Mouse (Mus musculus): ENCODE data around the gene Hist1h1e. TPM values are rescaled to one million over a fixed set of nuclear protein-coding genes. Genes with fewer than 3 reads are reported as not detected.

Gene Hist1h1e
- polyA plus RNA-seq, 1 experiment, result 1.2 TPM

DNA sequence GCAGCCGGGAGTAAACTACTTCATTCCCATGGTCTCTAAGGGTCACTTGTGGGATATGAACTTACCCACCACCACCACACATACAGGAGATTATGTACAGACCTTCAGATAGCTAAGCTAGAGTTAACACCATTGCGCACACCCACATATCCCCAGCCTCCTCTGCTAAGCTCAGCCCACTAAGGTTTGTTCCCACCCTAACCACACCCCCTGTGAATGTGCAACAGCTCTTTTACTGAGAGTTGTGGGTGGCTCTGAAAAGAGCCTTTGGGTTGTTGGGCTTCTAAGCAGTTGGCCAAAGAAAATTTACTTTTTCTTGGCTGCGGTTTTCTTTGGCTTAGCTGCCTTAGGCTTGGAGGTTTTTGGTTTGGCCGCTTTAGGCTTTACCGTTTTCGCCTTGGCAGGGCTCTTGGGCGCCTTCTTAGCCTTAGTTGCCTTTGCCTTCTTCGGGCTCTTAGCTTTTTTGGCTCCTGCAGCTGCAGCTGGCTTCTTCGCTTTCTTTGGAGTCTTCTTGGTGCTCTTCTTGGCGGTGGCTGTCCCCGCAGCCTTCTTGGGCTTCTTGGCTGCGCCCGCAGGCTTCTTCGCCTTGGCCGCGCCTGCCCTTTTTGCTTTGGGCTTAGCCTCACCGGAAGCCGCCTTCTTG, 705 bp downstream of the Hist1h1e start:
- Histone ChIP-seq H3K36me3 (ENCODE audit: control insufficient read depth, insufficient read depth) (no peaks in the 10 kb centered on the region), H3K4me3 (ENCODE audit: insufficient read depth, poor library complexity, severe bottlenecking) (peak overlapping the region; percentile 65), H3ac (ENCODE audit: control insufficient read depth, insufficient read length, low read depth) (peak overlapping the region; percentile 79), H3K79me3 (ENCODE audit: low read depth) (no peaks in the 10 kb centered on the region), H3K27me3 (ENCODE audit: control insufficient read depth, insufficient read depth, insufficient read length) (no peaks in the 10 kb centered on the region), H3K79me2 (ENCODE audit: control insufficient read depth, insufficient read depth) (peaks cover 4% of the 10 kb centered on the region)
- peak; percentile 27 for TF ChIP-seq MYOG (IDR thresholded peaks at IDR 0.05; ENCODE audit: control insufficient read depth, extremely low read depth, insufficient read length)
- TF ChIP-seq MYOD1 (IDR thresholded peaks at IDR 0.05; ENCODE audit: control insufficient read depth, insufficient read length, low read depth), result no peak
- TF ChIP-seq USF1 (IDR thresholded peaks at IDR 0.05; ENCODE audit: low read depth), result no peak
- no peak for TF ChIP-seq CEBPB (IDR thresholded peaks at IDR 0.05; ENCODE audit: low read depth)
- TF ChIP-seq CTCF (IDR thresholded peaks at IDR 0.05; ENCODE audit: control insufficient read depth, insufficient read depth, insufficient read length), result no peak
- peak; percentile 9 for TF ChIP-seq MAX (IDR thresholded peaks at IDR 0.05)
- no peak for TF ChIP-seq FOSL1 (IDR thresholded peaks at IDR 0.05; ENCODE audit: insufficient read depth, low read length, poor library complexity, severe bottlenecking)

DNA sequence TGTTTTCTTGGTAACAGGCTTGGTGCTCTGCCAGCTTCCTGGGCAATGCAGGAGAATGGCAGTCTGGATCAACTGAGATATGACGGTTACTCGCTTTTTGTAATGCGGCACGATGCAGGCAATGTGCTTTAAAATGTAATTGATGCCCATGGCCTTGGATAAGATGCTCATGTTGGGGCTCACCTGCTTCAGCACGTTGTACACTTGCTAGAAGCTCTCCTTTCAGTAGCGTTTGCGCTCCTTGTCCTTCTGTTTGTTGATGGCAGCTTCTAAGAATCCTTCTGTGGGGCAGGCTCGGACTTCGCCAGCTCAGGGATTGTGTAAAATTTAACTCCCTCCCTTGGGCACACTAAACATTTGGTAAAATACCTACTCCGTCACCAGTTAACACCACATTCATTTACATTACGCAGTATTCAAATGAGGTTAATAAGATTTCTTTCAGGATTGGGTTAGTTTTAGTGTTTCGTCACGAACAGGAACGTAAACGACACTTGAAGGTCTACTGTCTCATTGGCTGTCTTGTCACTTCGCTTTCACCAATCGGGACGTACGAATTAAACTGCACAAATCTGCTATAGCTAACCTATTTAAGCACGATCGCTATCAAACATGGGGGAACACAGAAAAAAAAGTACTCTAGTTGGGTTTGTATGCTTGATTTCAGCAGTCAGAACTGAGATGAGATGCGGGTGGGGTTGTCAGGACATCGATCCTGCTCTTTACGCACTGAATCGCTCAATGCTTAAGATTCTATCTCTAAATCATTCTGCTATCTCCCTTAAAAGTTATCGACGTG, 1.4 kb downstream of the Hist1h1e start, which contains the start of gene Hist1h2be:
Gene Hist1h2be, minus strand, starts transcription at position 392 of the 799 bp plus-strand sequence.
- Histone ChIP-seq H3K79me2 (ENCODE audit: control insufficient read depth, insufficient read depth) (peaks cover 4% of the 10 kb centered on the region), H3ac (ENCODE audit: control insufficient read depth, insufficient read length, low read depth) (peak within 1 kb of the TSS; percentile 81), H3K27me3 (ENCODE audit: control insufficient read depth, insufficient read depth, insufficient read length) (no peaks in the 10 kb centered on the region), H3K79me3 (ENCODE audit: low read depth) (no peaks in the 10 kb centered on the region), H3K36me3 (ENCODE audit: control insufficient read depth, insufficient read depth) (no peaks in the 10 kb centered on the region), H3K4me3 (ENCODE audit: insufficient read depth, poor library complexity, severe bottlenecking) (peak within 1 kb of the TSS; percentile 65)
- TF ChIP-seq USF1 (IDR thresholded peaks at IDR 0.05; ENCODE audit: low read depth) (no peak), MYOG (IDR thresholded peaks at IDR 0.05; ENCODE audit: control insufficient read depth, extremely low read depth, insufficient read length) (no peak), MAX (IDR thresholded peaks at IDR 0.05) (no peak), FOSL1 (IDR thresholded peaks at IDR 0.05; ENCODE audit: insufficient read depth, low read length, poor library complexity, severe bottlenecking) (no peak), MYOD1 (IDR thresholded peaks at IDR 0.05; ENCODE audit: control insufficient read depth, insufficient read length, low read depth) (no peak), CEBPB (IDR thresholded peaks at IDR 0.05; ENCODE audit: low read depth) (no peak), CTCF (IDR thresholded peaks at IDR 0.05; ENCODE audit: control insufficient read depth, insufficient read depth, insufficient read length) (no peak)

DNA sequence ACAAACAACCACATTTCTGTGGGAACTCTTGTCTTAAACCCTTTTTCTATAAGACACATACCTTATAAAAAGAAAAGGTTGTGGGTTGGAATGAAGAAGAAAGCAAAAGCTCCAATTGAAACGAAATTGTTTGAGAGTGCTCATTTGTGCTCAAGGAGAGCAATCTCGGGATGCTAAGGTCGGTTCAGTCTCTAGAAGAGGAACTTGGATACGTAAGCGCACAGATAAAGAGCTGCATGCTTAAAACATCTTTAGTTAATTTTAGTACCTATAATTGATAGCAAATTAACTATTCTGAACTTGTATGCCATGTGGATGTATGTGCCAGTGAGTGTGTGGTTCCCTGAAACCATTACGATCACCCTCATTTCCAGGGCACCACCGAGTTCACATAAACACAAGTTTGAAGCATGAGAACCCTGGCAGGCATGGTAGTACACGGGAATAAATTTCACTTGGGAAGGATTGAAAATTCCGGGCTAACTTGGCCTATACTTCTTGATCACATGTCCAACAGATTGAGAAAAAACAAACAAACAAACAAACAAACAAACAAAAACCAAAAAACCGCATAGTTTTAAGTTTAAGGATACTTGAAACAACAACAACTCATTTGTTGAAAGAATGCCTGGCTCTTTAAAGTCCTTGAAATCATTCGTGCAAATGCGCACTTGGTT, 2.2 kb downstream of the Hist1h1e start:
- TF ChIP-seq USF1 (IDR thresholded peaks at IDR 0.05; ENCODE audit: low read depth), result no peak
- no peak for TF ChIP-seq MYOG (IDR thresholded peaks at IDR 0.05; ENCODE audit: control insufficient read depth, extremely low read depth, insufficient read length)
- peaks cover 4% of the 10 kb centered on the region for H3K79me2 ChIP-seq (ENCODE audit: control insufficient read depth, insufficient read depth)
- peak overlapping the region; percentile 65 for H3K4me3 ChIP-seq (ENCODE audit: insufficient read depth, poor library complexity, severe bottlenecking)
- no peaks in the 10 kb centered on the region for H3K79me3 ChIP-seq (ENCODE audit: low read depth)
- H3ac ChIP-seq (ENCODE audit: control insufficient read depth, insufficient read length, low read depth), result peak overlapping the region; percentile 81
- H3K36me3 ChIP-seq (ENCODE audit: control insufficient read depth, insufficient read depth), result no peaks in the 10 kb centered on the region
- H3K27me3 ChIP-seq (ENCODE audit: control insufficient read depth, insufficient read depth, insufficient read length), result no peaks in the 10 kb centered on the region

DNA sequence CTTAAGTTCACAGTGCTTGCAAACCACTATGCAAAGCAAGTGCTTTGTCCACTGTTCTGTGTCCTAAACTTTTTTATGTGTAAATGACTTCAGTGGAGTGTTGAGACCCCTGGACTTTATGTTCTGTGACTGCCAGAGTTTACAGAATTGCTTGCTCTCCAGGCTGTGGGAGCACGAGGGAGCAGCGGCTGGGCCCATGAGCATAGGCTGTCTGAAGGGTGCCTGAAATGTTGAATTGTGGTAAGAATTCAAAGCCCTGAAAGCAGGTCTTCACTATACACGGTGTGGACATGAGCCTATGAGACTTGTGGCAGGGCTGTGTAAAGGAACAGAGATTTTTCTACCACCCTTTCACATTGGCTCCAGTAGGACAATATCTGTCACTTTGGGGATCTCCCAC, 10.7 kb downstream of the Hist1h1e start:
- Histone ChIP-seq H3K36me3 (ENCODE audit: control insufficient read depth, insufficient read depth) (no peaks in the 10 kb centered on the region), H3ac (ENCODE audit: control insufficient read depth, insufficient read length, low read depth) (no peak overlapping the region), H3K27me3 (ENCODE audit: control insufficient read depth, insufficient read depth, insufficient read length) (no peaks in the 10 kb centered on the region), H3K79me3 (ENCODE audit: low read depth) (no peaks in the 10 kb centered on the region), H3K4me3 (ENCODE audit: insufficient read depth, poor library complexity, severe bottlenecking) (no peak overlapping the region), H3K79me2 (ENCODE audit: control insufficient read depth, insufficient read depth) (no peaks in the 10 kb centered on the region)
- TF ChIP-seq CTCF (IDR thresholded peaks at IDR 0.05; ENCODE audit: control insufficient read depth, insufficient read depth, insufficient read length), result no peak
- TF ChIP-seq CEBPB (IDR thresholded peaks at IDR 0.05; ENCODE audit: low read depth), result no peak
- TF ChIP-seq FOSL1 (IDR thresholded peaks at IDR 0.05; ENCODE audit: insufficient read depth, low read length, poor library complexity, severe bottlenecking), result no peak
- TF ChIP-seq MYOG (IDR thresholded peaks at IDR 0.05; ENCODE audit: control insufficient read depth, extremely low read depth, insufficient read length), result no peak
- TF ChIP-seq MAX (IDR thresholded peaks at IDR 0.05), result no peak
- TF ChIP-seq MYOD1 (IDR thresholded peaks at IDR 0.05; ENCODE audit: control insufficient read depth, insufficient read length, low read depth), result no peak
- TF ChIP-seq USF1 (IDR thresholded peaks at IDR 0.05; ENCODE audit: low read depth), result no peak

DNA sequence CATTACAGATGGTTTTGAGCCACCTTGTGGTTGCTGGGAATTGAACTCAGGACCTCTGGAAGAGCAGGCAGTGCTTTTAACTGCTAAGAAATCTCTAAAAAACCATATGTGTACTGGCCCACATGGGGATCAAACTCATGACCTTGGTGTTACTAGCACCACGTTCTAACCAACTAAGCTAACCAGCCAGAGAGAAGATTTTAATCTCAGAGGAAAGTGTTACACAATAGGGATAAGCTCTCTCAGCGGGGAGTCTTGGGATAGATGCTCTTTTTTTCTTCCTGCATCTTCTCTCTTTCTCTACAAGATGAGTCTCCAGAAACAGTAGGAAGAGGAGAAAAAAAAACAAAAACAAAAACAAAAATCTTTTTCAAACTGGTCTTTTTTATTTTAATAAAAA, 12.0 kb downstream of the Hist1h1e start:
- Histone ChIP-seq H3K36me3 (ENCODE audit: control insufficient read depth, insufficient read depth) (no peaks in the 10 kb centered on the region), H3ac (ENCODE audit: control insufficient read depth, insufficient read length, low read depth) (no peak overlapping the region), H3K27me3 (ENCODE audit: control insufficient read depth, insufficient read depth, insufficient read length) (no peaks in the 10 kb centered on the region), H3K79me3 (ENCODE audit: low read depth) (no peaks in the 10 kb centered on the region), H3K79me2 (ENCODE audit: control insufficient read depth, insufficient read depth) (no peaks in the 10 kb centered on the region), H3K4me3 (ENCODE audit: insufficient read depth, poor library complexity, severe bottlenecking) (no peak overlapping the region)
- TF ChIP-seq USF1 (IDR thresholded peaks at IDR 0.05; ENCODE audit: low read depth) (no peak), CTCF (IDR thresholded peaks at IDR 0.05; ENCODE audit: control insufficient read depth, insufficient read depth, insufficient read length) (no peak), FOSL1 (IDR thresholded peaks at IDR 0.05; ENCODE audit: insufficient read depth, low read length, poor library complexity, severe bottlenecking) (no peak), CEBPB (IDR thresholded peaks at IDR 0.05; ENCODE audit: low read depth) (no peak), MAX (IDR thresholded peaks at IDR 0.05) (no peak), MYOG (IDR thresholded peaks at IDR 0.05; ENCODE audit: control insufficient read depth, extremely low read depth, insufficient read length) (no peak), MYOD1 (IDR thresholded peaks at IDR 0.05; ENCODE audit: control insufficient read depth, insufficient read length, low read depth) (no peak)

Data from C2C12 (cell line).